Mouse (Mus musculus) liver, embryonic 13.5 days (tissue): ENCODE data around the gene Prune1. TPM values are rescaled to one million over a fixed set of nuclear protein-coding genes. Genes with fewer than 3 reads are reported as not detected.

Experiments used
- ATAC-seq: fragments of 200-750 bp; cut with Nextera tagmentation; 2 replicates; pipeline ENCODE4 v1.8.0; 2017; ENCODE audit warnings: low read depth, mild to moderate bottlenecking, moderate number of reproducible peaks, moderate library complexity
- DNase-seq: peaks from one replicate; pipeline ENCODE4 v3.0.0; 2022
- H3K27ac ChIP-seq: fragments of 300-500 bp; sonication (generic); 2 replicates; pipeline ENCODE4 v1.5.1; 2015; ENCODE audit warnings: moderate library complexity, mild to moderate bottlenecking, inconsistent platforms
- H3K27me3 ChIP-seq: fragments of 300-500 bp; sonication (generic); 2 replicates; pipeline ENCODE4 v1.6.1; 2015; ENCODE audit warnings: mild to moderate bottlenecking, inconsistent platforms
- H3K36me3 ChIP-seq: fragments of 300-500 bp; sonication (generic); 2 replicates; pipeline ENCODE4 v1.6.1; 2015; ENCODE audit warnings: mild to moderate bottlenecking, inconsistent platforms
- H3K4me1 ChIP-seq: fragments of 300-500 bp; sonication (generic); replicated peaks from 2 replicates; pipeline ENCODE4 v1.6.1; 2015; ENCODE audit warnings: inconsistent platforms
- H3K4me2 ChIP-seq: fragments of 300-500 bp; sonication (generic); 2 replicates; pipeline ENCODE4 v1.6.1; 2015; ENCODE audit warnings: inconsistent platforms, mild to moderate bottlenecking, moderate library complexity
- H3K4me3 ChIP-seq: fragments of 300-500 bp; sonication (generic); replicated peaks from 2 replicates; pipeline ENCODE4 v1.5.1; 2015; ENCODE audit warnings: mild to moderate bottlenecking, inconsistent platforms
- H3K9ac ChIP-seq: fragments of 300-500 bp; sonication (generic); 2 replicates; pipeline ENCODE4 v1.6.1; 2015; ENCODE audit warnings: mild to moderate bottlenecking, inconsistent platforms
- H3K9me3 ChIP-seq: fragments of 300-500 bp; sonication (generic); replicated peaks from 2 replicates; pipeline ENCODE4 v1.6.1; 2016; ENCODE audit warnings: inconsistent platforms
- WGBS: fragments of 180-500 bp; shearing (Covaris S2); methylation state at CpG from one replicate; pipeline ENCODE4 v1.1.7; 2015; ENCODE audit not compliant: insufficient replicate concordance; 5-methylcytosine and 5-hydroxymethylcytosine counted together
- polyA plus RNA-seq: library from polyadenylated mRNA; unstranded; fragments of >200 nt; fragmentation: Nextera tagmentation; extraction: Ambion mirVana; gene quantifications from 2 replicates; pipeline ENCODE4 v1.2.1, GENCODE M21; 2015

The Prune1 gene
- polyA plus RNA-seq, 1 experiment from 2014 or later = 8.6 TPM

DNA sequence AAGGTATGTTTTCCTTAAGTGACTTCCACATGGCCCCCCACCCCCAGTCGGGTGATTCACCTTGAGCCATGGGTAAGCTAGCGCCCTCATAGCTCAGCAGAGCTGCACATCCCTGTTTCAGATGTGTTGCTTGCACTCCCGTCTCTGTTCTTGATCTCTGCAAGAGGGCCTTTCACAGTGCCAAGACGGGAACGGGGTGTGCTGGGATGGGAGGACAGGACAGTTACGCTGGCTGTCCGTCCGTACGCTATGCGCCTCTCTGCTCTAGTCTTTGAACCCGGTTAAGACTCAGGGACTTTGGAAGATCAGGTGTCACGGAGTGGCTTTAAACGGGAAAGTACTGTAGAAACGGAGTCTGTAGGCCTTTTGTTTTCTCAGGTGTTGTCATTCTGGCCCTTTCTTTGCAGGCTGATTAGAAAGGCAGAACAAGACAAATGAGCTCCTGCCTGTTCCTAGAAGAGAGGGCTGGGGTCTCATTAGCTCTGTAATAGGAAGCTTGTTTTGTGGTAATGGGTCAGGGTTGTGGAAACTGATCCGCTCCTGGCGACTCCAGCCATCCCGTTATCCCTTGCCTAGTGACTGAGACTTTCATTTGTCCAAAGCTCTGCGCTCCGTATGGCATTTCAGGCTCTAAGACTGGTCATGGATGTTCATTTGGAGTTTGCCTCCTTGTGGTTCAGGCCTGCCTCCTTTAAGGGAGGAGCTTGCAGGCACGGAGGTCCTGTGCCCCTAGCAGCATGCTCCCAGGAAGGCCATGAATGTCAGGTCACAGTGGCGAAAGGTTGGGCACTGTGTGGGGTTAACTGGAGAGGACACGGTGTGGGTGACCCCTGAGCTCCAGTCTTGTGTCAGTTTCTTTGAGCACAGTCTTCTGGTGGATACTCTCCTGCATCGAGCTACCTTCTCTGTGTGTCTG is 46.2 kb downstream of the Prune1 start:
- WGBS = 89% methylated on average over 23 of the region's 23 CpGs
- H3K27ac ChIP-seq = no peak overlapping the region
- H3K36me3 ChIP-seq = peaks cover 71% of the 10 kb centered on the region
- H3K4me3 ChIP-seq = no peak overlapping the region
- H3K9ac ChIP-seq = no peak overlapping the region
- H3K27me3 ChIP-seq = no peaks in the 10 kb centered on the region
- peaks cover 32% of the 10 kb centered on the region for H3K4me1 ChIP-seq
- ATAC-seq (no peak), DNase-seq (no peak)
- no peaks in the 10 kb centered on the region for H3K9me3 ChIP-seq
- no peak overlapping the region for H3K4me2 ChIP-seq

DNA sequence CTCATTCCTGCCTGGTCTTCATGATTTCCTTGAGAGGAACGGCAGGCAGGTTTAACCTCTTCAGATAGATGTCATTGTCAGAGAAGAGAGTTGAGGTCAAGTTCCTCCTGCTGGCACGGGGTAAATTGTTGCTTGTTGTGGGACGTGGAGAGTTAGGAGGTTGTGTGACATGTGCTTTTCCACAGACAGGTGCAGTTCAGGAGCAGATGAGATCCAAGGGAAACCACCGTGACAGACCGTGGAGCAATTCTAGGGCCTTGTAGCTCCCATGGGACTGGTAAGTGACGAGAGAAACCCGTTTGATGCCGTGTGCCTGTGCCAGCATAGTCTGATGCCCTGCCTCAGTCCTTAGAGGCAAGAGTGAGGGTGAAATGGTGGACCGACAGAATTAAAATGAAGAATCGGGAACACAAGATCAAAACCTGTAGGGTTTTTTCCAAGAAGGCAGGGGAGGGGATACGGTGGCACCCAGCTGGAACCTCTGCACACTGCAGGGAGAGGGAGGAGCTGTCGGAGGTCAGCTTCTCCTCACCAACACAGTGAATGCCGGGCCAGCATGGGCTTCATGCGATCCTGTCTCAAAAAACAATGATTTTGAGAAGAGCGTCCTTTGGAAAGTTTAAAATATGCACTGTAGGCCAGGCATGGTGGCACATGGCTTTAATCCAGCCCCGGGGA is 48.4 kb downstream of the Prune1 start:
- no peak overlapping the region for H3K4me2 ChIP-seq
- 87% methylated on average over 16 of the region's 16 CpGs for WGBS
- no peak overlapping the region for H3K9ac ChIP-seq
- DNase-seq (no peak), ATAC-seq (no peak)
- H3K27ac ChIP-seq = no peak overlapping the region
- H3K36me3 ChIP-seq = peaks cover 71% of the 10 kb centered on the region
- no peaks in the 10 kb centered on the region for H3K9me3 ChIP-seq
- H3K4me3 ChIP-seq = no peak overlapping the region
- H3K27me3 ChIP-seq = no peaks in the 10 kb centered on the region
- peaks cover 39% of the 10 kb centered on the region for H3K4me1 ChIP-seq

DNA sequence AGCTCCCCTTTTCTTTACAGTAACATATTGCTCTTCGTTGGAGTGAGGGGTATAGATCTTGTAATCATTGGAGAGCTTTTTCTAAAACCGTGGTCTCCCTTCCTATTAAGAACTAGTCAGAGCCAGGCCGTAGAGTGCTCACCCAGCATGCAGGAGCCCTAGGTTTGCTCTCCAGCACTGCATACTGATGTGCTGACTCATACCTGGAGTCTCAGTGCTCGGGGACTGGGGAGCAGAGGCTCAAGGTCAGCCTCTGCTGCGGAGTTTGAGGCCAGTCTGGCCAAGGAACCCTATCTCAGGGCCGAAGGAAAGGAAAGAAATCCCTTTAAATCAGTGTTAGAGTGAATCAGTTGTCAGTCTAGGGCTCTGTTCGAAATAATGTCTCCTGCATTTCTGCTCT is 49.1 kb downstream of the Prune1 start:
- Histone ChIP-seq H3K9me3 (no peaks in the 10 kb centered on the region), H3K36me3 (peaks cover 65% of the 10 kb centered on the region), H3K27me3 (no peaks in the 10 kb centered on the region), H3K4me1 (peaks cover 44% of the 10 kb centered on the region), H3K4me2 (peak overlapping the region; percentile 97; the same call in 1 of the 2 replicates), H3K4me3 (no peak overlapping the region), H3K9ac (peak overlapping the region; percentile 6; the same call in 1 of the 2 replicates), H3K27ac (0 out of 2 replicates have a peak overlapping the region, but pooled peaks have one; percentile 93)
- DNase-seq (no peak), ATAC-seq (no peak)
- WGBS = 68% methylated on average over 7 of the region's 7 CpGs

DNA sequence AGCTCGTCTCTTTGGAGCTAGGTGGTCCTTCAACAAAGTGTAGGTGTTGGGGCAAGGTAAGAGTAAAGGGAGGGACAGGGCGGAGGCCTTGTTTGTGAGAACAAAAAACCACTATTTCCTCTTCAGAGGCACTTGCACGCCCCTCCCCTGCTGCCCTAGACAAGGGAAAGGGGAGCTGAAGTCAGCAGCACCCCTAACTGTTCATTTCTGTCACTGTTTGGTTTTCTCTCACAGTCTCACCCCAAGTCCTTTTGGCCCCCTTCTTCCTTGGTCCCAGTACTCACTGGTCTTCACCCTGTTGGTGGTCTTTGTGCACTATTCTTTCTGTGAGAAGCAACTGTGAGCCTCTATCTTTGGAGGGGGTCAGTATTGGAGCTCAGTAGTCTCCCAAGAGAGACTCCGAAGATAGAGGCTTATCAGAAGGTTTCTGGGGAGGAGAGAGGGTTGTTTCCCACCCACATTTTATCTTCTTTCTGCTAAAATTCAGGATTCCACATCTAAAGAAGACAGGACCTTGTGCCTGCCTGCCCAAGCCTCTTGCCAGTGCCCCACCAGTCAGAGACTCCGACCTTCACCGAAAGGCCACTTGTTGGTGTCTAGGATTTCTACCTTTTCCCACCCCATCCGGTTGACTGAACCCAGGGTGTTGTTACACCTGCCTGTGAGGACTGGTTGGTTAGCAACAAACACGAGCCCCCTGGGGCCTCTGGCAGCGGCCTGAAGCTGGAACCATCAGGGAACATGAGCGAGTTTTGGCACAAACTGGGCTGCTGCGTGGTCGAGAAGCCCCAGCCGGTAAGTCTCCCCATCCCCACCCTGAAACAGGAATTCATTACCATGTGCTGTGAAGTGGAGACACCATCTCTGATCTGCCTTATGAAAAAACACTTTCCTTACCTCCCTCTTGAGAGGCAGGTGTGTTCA is 50.3 kb downstream of the Prune1 start, which contains the start of gene Mllt11:
TSS of gene Mllt11 (minus strand) at position 874 of the 924 bp plus-strand sequence.
- Histone ChIP-seq H3K4me2 (peak within 1 kb of the TSS; percentile 97), H3K4me3 (peak within 1 kb of the TSS; percentile 85), H3K9ac (peak within 1 kb of the TSS; percentile 96), H3K27me3 (no peaks in the 10 kb centered on the region), H3K27ac (peak within 1 kb of the TSS; percentile 93), H3K9me3 (no peaks in the 10 kb centered on the region), H3K4me1 (peaks cover 53% of the 10 kb centered on the region), H3K36me3 (peaks cover 53% of the 10 kb centered on the region)
- DNase-seq (peak; percentile 16), ATAC-seq (peak; percentile 27)
- 40% methylated on average over 13 of the region's 13 CpGs for WGBS

DNA sequence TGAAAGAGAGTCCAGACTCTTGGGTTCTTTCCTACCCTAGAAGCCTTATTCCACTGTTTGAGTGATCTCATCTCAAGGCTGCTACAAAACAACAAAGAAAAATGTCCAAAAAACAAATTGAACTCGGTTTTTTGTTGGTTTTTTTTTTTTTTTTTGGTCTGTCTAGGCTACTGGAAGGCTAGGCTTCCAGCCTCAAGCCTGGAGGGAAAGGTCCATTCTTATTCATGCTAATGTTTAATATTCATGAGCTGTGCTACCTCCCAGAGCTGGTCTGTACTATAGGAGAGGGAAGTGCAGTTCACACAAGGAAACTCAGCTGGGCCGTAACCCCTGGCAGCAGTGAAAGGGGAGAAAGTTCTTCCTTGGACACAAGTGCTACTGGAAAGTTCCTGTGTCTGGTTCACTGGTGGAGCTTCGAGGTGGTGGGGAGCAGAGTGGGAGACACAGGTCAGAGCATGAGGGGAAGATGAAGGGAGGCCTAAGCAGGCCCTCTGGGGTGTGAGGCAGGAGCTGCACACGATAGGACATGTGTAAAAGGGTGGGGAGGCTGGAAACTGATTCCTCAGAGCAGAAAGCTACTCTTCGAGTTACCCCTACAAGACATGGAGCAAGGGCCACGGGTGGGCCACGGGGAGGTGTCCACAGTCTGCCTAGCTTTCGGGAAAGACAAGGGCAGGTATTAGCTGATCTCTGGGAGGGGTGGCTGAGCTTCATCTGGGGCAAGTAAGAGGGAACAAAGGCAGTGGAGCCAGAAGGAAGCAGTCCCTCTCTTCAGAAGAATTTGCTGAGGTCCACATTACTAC is 51.2 kb downstream of the Prune1 start:
- H3K27me3 ChIP-seq = no peaks in the 10 kb centered on the region
- WGBS = 19% methylated on average over 8 of the region's 8 CpGs
- peaks cover 54% of the 10 kb centered on the region for H3K4me1 ChIP-seq
- H3K27ac ChIP-seq = peak overlapping the region; percentile 93
- H3K9ac ChIP-seq = peak overlapping the region; percentile 96
- no peaks in the 10 kb centered on the region for H3K9me3 ChIP-seq
- peak overlapping the region; percentile 85 for H3K4me3 ChIP-seq
- peak overlapping the region; percentile 97 for H3K4me2 ChIP-seq
- DNase-seq = peak; percentile 39
- H3K36me3 ChIP-seq = peaks cover 46% of the 10 kb centered on the region
- ATAC-seq = peak; percentile 44

DNA sequence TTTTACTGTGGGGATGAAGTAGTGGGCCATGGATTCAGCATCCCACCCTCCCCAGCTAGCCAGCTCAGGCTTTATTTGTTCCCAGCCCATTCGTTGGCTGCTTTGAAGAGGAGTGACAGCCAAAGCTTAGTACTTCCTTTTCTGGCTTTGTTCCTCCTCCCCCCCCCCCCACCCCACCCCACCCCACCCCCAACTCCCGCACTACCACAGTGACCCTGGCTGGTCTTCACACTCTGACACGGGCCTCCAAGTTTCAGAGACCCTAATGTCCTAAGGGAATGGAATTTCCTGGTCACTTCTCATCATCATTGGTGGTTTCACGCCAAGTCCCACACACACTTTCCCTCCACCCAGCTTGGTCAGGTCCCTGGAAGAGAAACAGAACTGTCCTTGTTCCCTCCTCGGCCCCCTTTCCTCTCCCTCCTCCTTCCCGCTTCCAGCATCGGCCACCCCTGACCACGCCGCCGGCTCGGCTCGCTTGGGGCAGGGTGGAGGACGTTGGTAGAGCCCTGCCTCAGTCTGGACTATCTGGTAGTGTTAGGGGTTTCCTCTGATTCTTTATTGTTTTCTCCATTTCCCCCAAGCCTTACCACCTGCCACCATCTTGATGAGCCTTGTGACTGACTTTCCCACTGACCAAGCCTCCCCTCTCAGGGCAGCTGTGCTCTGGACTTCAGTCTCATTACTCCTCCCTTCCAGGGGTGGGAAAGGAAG is 51.9 kb downstream of the Prune1 start:
- H3K9ac ChIP-seq = peak overlapping the region; percentile 96
- ATAC-seq (no peak), DNase-seq (no peak)
- no peaks in the 10 kb centered on the region for H3K9me3 ChIP-seq
- peak overlapping the region; percentile 85 for H3K4me3 ChIP-seq
- 4% methylated on average over 13 of the region's 13 CpGs for whole genome bisulfite sequencing
- peaks cover 54% of the 10 kb centered on the region for H3K4me1 ChIP-seq
- no peaks in the 10 kb centered on the region for H3K27me3 ChIP-seq
- H3K27ac ChIP-seq = peak overlapping the region; percentile 93
- peaks cover 46% of the 10 kb centered on the region for H3K36me3 ChIP-seq
- peak overlapping the region; percentile 97 for H3K4me2 ChIP-seq

DNA sequence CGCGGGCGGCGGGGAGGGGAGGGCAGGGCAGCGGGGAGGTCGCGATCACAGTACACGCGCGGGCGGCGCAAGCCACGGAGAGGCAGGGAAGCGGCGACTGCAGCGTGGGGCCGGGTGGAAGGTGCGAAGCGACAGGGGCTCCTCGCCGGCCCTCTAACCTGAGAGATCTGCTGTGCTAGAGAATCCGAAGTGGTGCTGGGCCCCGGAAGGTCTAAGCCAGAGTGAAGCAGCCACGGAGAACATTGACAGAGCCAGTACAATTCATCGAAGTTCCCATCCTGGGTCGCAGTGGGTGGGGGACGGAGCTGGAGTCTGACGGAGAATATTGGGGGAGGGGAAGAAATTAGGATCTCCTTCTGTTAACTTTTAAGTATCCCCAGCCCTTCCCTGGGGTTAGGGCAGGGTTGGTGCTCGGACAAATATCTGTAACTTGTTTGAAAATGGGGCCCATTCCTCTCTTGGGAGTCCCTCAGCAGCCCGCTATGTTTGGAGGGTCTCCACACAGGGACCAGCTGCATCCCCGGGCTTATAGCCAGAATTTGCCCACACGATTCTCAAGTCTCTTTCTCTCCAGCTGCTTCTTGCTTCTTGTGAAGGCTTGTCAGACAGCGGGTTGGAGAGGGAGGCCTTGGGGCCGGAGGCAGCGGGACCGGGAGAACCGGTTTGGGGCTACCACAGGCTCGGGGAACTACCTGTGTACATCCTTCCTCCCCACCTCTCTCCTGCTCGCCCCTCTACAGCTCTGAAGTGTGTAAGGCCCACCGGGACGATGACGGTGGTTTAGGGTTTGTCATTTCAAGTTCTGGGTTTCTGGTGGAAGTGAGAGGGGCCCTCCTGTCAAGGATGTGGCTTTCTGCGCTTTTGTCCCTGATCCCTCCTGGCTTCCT is 52.7 kb downstream of the Prune1 start:
- Histone ChIP-seq H3K4me2 (peak overlapping the region; percentile 97), H3K27ac (peak overlapping the region; percentile 93), H3K27me3 (no peaks in the 10 kb centered on the region), H3K9me3 (no peaks in the 10 kb centered on the region), H3K9ac (peak overlapping the region; percentile 96), H3K4me1 (peaks cover 57% of the 10 kb centered on the region), H3K36me3 (peaks cover 38% of the 10 kb centered on the region), H3K4me3 (peak overlapping the region; percentile 85)
- DNase-seq (no peak), ATAC-seq (peak; percentile 13)
- WGBS = under 1% methylated on average over 43 of the region's 43 CpGs

DNA sequence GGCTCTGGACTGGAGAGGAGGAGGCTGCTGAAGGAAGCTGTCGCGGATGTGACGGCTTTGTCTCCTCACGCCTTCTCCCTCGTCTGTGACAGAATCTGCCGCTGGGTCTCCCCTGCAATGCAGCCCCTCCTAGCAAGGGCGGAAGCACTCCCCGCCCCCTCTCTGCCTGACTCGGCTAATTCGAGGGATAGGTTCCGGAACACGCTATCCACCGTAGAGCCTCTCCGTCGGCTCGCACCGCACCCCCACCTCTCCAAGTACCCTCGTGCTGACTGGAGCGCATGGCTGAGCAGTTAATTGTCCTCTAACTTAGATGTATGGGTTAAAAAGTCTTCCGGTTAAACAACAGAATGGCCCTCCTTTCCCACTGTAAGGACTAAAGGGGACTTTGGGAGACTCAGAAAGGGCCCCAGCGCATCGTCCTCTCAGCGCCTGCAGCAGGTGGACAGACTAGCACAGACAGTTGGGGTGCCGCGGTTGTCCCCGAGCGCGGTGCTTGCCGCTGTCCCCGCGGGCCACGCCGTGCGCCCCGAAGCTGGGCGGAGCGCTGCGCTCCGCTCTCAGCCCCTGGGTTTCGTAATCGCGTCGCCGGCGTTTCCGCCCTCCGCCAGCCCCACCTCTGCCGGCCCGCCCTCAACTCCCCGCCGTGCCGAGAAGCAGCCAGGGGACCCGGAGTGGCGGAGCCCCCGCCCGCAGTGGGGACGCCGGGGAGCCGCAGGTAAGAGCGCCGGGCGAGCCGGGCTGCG is 53.6 kb downstream of the Prune1 start, which contains the start of gene Cdc42se1:
TSS of gene Cdc42se1 (plus strand) at position 585 of the 746 bp plus-strand sequence.
- H3K4me1 ChIP-seq = peaks cover 57% of the 10 kb centered on the region
- peak within 1 kb of the TSS; percentile 97 for H3K4me2 ChIP-seq
- H3K36me3 ChIP-seq = peaks cover 37% of the 10 kb centered on the region
- ATAC-seq = peak; percentile 88
- H3K4me3 ChIP-seq = peak within 1 kb of the TSS; percentile 85
- peak within 1 kb of the TSS; percentile 93 for H3K27ac ChIP-seq
- peak within 1 kb of the TSS; percentile 96 for H3K9ac ChIP-seq
- peak; percentile 84 for DNase-seq
- H3K27me3 ChIP-seq = no peaks in the 10 kb centered on the region
- no peaks in the 10 kb centered on the region for H3K9me3 ChIP-seq
- under 1% methylated on average over 64 of the region's 64 CpGs for WGBS
